Mouse (Mus musculus): Measurements from ENCODE around the gene Mettl26. TPM values are rescaled to one million over a fixed set of nuclear protein-coding genes. Genes with fewer than 3 reads are reported as not detected.

Gene Mettl26
- polyA plus RNA-seq, 1 experiment from 2014 or later: 69.7 TPM

DNA sequence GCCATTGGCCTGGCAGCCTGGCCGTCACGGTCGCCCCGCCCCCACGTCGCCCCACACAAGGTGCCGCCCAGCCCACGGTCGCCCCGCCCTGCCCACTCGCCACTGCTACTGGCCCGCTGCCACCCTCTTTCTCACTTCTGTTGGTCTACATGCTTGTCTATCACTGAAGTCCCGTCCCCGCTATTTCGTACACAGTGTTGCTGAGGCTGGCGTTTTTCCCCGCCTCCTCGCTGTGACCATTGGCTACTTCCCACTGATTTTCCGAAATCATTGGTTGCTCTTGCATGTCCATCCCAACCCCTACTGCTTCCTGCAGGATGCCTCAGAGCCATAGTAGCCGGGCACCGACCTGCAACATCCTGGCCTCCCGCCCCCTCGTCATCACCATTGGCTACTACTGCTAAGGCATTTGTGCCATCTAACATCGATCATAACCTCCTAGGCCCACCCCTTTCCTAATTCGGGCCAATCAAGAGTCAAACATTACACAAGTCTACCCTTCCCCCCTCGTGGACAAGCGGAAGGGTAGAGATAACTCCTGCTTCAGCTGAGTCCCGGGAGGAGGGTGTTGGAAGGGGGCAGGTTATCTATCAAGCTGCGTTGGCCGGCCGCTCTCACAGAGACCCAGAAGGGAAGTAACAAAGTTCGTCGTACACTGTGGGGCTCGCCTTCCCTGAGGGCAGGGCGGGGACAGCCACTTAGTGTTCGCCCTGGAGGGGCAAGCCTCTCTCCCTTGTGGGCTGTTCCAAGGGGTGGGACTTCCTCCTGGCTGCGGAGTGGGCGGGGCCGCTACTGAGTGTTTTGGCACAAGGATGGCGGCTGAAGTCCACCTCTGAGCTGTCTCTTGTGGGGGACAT is 45.1 kb downstream of the Mettl26 start:
- under 1% methylated on average over 40 of the region's 40 CpGs for WGBS
- peak overlapping the region; percentile 91 for H3K4me3 ChIP-seq (replicated peaks)
- peak overlapping the region; percentile 92 for H3K27ac ChIP-seq
- peak overlapping the region; percentile 76 for H3K4me2 ChIP-seq (replicated peaks)
- peaks cover 30% of the 10 kb centered on the region for H3K4me1 ChIP-seq (replicated peaks)
- no peaks in the 10 kb centered on the region for H3K9me3 ChIP-seq
- H3K36me3 ChIP-seq: no peaks in the 10 kb centered on the region
- peak overlapping the region; percentile 69 for H3K9ac ChIP-seq (replicated peaks)
- peak; percentile 99 for ATAC-seq
- H3K27me3 ChIP-seq: no peaks in the 10 kb centered on the region

DNA sequence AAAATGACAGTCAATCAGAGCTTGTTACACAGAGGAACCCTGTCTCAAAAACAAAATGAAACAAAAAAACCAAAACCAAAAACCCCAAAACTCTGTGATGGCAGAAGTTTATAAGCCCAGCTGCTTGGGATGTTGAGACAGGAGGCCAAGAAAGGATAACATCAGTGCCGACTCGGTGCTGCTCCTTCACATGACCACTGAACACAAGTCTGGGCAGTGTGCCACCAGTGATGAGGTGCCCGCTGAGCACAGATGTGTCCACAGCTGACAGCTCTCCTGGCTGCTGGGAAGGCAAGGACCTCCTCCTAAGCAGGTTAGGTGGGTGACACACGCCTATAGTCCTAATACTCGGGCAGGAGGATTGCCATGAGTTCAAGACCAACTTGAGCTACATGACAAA is 47.2 kb downstream of the Mettl26 start:
- no peaks in the 10 kb centered on the region for H3K9me3 ChIP-seq
- peaks cover 25% of the 10 kb centered on the region for H3K4me1 ChIP-seq (replicated peaks)
- H3K4me3 ChIP-seq (replicated peaks): no peak overlapping the region
- H3K27ac ChIP-seq: no peak overlapping the region
- no peak overlapping the region for H3K4me2 ChIP-seq (replicated peaks)
- H3K27me3 ChIP-seq: no peaks in the 10 kb centered on the region
- WGBS: 85% methylated on average over 5 of the region's 5 CpGs
- no peak overlapping the region for H3K9ac ChIP-seq (replicated peaks)
- ATAC-seq: no peak
- H3K36me3 ChIP-seq: peaks cover 14% of the 10 kb centered on the region

DNA sequence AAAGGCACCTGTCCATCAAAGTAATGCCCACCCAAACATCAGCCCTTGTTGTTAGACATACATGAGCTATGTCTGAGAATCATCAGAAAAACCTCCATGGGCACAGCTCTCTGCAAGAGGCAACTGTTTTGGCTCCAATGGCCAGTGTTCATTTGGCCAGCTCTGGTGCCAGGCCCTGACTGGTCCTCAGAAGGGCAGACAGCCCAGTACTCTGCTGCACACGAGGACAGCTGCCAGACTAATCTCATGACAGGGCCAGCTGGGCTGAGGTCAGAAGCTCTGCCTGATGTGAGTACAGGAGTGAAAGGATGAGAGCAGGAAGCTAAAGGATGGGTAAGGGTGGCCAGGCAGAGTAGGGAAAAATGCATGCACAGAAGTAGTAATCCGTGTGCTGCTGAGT is 50.5 kb downstream of the Mettl26 start:
- Histone ChIP-seq H3K27me3 (no peaks in the 10 kb centered on the region), H3K4me2 (replicated peaks) (no peak overlapping the region), H3K36me3 (peaks cover 40% of the 10 kb centered on the region), H3K9ac (replicated peaks) (no peak overlapping the region), H3K9me3 (no peaks in the 10 kb centered on the region), H3K4me1 (replicated peaks) (peaks cover 6% of the 10 kb centered on the region), H3K27ac (no peak overlapping the region), H3K4me3 (replicated peaks) (no peak overlapping the region)
- ATAC-seq: no peak
- WGBS: 79% methylated on average over 2 of the region's 2 CpGs

Small RNA genes lying within 50 kb of the gene (microRNA-seq; reads per million reads assigned to microRNA genes)
- not detected for gene Mir3082

Other genes starting within 250 kb of the Mettl26 start
- 0.73 and 0.78 TPM in 2 replicates for gene Gng13, start 157.9 kb upstream of the Mettl26 start, polyA plus RNA-seq (2015; fragmentation: Nextera tagmentation; extraction: Ambion mirVana)
- gene Chtf18, start 147.7 kb upstream of the Mettl26 start, polyA plus RNA-seq (2015; fragmentation: Nextera tagmentation; extraction: Ambion mirVana): 12.8 and 14.1 TPM in 2 replicates
- gene Rpusd1, start 147.4 kb upstream of the Mettl26 start, polyA plus RNA-seq (2015; fragmentation: Nextera tagmentation; extraction: Ambion mirVana): 23.2 and 24.1 TPM in 2 replicates
- gene Mslnl, start 139.0 kb upstream of the Mettl26 start, polyA plus RNA-seq (2015; fragmentation: Nextera tagmentation; extraction: Ambion mirVana): not detected in 2 replicates
- not detected in 2 replicates for gene Msln, start 120.7 kb upstream of the Mettl26 start, polyA plus RNA-seq (2015; fragmentation: Nextera tagmentation; extraction: Ambion mirVana)
- 28.0 and 29.6 TPM in 2 replicates for gene Narfl, start 101.3 kb upstream of the Mettl26 start, polyA plus RNA-seq (2015; fragmentation: Nextera tagmentation; extraction: Ambion mirVana)
- gene Haghl, start 89.4 kb upstream of the Mettl26 start, polyA plus RNA-seq (2015; fragmentation: Nextera tagmentation; extraction: Ambion mirVana): 137 and 157 TPM in 2 replicates
- 0.31 and 0.42 TPM in 2 replicates for gene Ccdc78, start 88.5 kb upstream of the Mettl26 start, polyA plus RNA-seq (2015; fragmentation: Nextera tagmentation; extraction: Ambion mirVana)
- gene Fam173a, start 82.2 kb upstream of the Mettl26 start, polyA plus RNA-seq (2015; fragmentation: Nextera tagmentation; extraction: Ambion mirVana): 89.8 and 93.0 TPM in 2 replicates
- gene AC134908.4, start 79.4 kb upstream of the Mettl26 start, polyA plus RNA-seq (2015; fragmentation: Nextera tagmentation; extraction: Ambion mirVana): not detected in 2 replicates
- 32.1 and 36.6 TPM in 2 replicates for gene Metrn, start 77.9 kb upstream of the Mettl26 start, polyA plus RNA-seq (2015; fragmentation: Nextera tagmentation; extraction: Ambion mirVana)
- 32.4 and 35.2 TPM in 2 replicates for gene Fbxl16, start 66.0 kb upstream of the Mettl26 start, polyA plus RNA-seq (2015; fragmentation: Nextera tagmentation; extraction: Ambion mirVana)
- gene Wdr24, start 51.4 kb upstream of the Mettl26 start, polyA plus RNA-seq (2015; fragmentation: Nextera tagmentation; extraction: Ambion mirVana): 31.1 and 31.2 TPM in 2 replicates
- 72.8 and 74.6 TPM in 2 replicates for gene Jmjd8, start 46.2 kb upstream of the Mettl26 start, polyA plus RNA-seq (2015; fragmentation: Nextera tagmentation; extraction: Ambion mirVana)
- 314 and 316 TPM in 2 replicates for gene Stub1, start 41.7 kb upstream of the Mettl26 start, polyA plus RNA-seq (2015; fragmentation: Nextera tagmentation; extraction: Ambion mirVana)
- gene Rhbdl1, start 37.8 kb upstream of the Mettl26 start, polyA plus RNA-seq (2015; fragmentation: Nextera tagmentation; extraction: Ambion mirVana): 17.3 and 18.1 TPM in 2 replicates
- 7.5 and 8.0 TPM in 2 replicates for gene Gm20683, start 33.3 kb upstream of the Mettl26 start, polyA plus RNA-seq (2015; fragmentation: Nextera tagmentation; extraction: Ambion mirVana)
- gene Rhot2, start 30.2 kb upstream of the Mettl26 start, polyA plus RNA-seq (2015; fragmentation: Nextera tagmentation; extraction: Ambion mirVana): 15.6 and 16.4 TPM in 2 replicates
- gene Wdr90, start 13.6 kb upstream of the Mettl26 start, polyA plus RNA-seq (2015; fragmentation: Nextera tagmentation; extraction: Ambion mirVana): 20.1 and 22.4 TPM in 2 replicates
- 8.0 and 10.4 TPM in 2 replicates for gene Mcrip2, start 6.3 kb upstream of the Mettl26 start, polyA plus RNA-seq (2015; fragmentation: Nextera tagmentation; extraction: Ambion mirVana)
- 0.61 and 0.70 TPM in 2 replicates for gene Wfikkn1, start 5.8 kb downstream of the Mettl26 start, polyA plus RNA-seq (2015; fragmentation: Nextera tagmentation; extraction: Ambion mirVana)
- gene Rab40c, start 44.7 kb downstream of the Mettl26 start, polyA plus RNA-seq (2015; fragmentation: Nextera tagmentation; extraction: Ambion mirVana): 44.3 and 47.1 TPM in 2 replicates
- 56.9 and 58.0 TPM in 2 replicates for gene Pigq, start 69.9 kb downstream of the Mettl26 start, polyA plus RNA-seq (2015; fragmentation: Nextera tagmentation; extraction: Ambion mirVana)
- 0.12 TPM in 1 of 2 replicates, not detected in the other for gene Nhlrc4, start 69.9 kb downstream of the Mettl26 start, polyA plus RNA-seq (2015; fragmentation: Nextera tagmentation; extraction: Ambion mirVana)
- gene A930017K11Rik, start 77.5 kb downstream of the Mettl26 start, polyA plus RNA-seq (2015; fragmentation: Nextera tagmentation; extraction: Ambion mirVana): 0.48 and 0.62 TPM in 2 replicates
- gene Capn15, start 110.7 kb downstream of the Mettl26 start, polyA plus RNA-seq (2015; fragmentation: Nextera tagmentation; extraction: Ambion mirVana): 19.1 and 21.1 TPM in 2 replicates
- 27.6 and 35.0 TPM in 2 replicates for gene Rab11fip3, start 194.5 kb downstream of the Mettl26 start, polyA plus RNA-seq (2015; fragmentation: Nextera tagmentation; extraction: Ambion mirVana)
- 27.0 and 28.2 TPM in 2 replicates for gene Decr2, start 215.3 kb downstream of the Mettl26 start, polyA plus RNA-seq (2015; fragmentation: Nextera tagmentation; extraction: Ambion mirVana)
- gene Nme4, start 220.5 kb downstream of the Mettl26 start, polyA plus RNA-seq (2015; fragmentation: Nextera tagmentation; extraction: Ambion mirVana): 31.8 and 36.8 TPM in 2 replicates
- gene Tmem8, start 238.2 kb downstream of the Mettl26 start, polyA plus RNA-seq (2015; fragmentation: Nextera tagmentation; extraction: Ambion mirVana): 2.4 and 2.6 TPM in 2 replicates
- 182 and 191 TPM in 2 replicates for gene Mrpl28, start 248.4 kb downstream of the Mettl26 start, polyA plus RNA-seq (2015; fragmentation: Nextera tagmentation; extraction: Ambion mirVana)

Measured in midbrain, embryonic 13.5 days (tissue).